Mouse (Mus musculus) gastrocnemius, postnatal 14 days (tissue): ENCODE results near the gene Klhl42. TPM values are rescaled to one million over a fixed set of nuclear protein-coding genes. Genes with fewer than 3 reads are reported as not detected.

Experiments
- DNase-seq: peaks from one replicate; pipeline ENCODE4 v3.0.0; 2021; ENCODE audit warnings: mixed read lengths
- intact Hi-C: fragments of 180-260 bp; cut with DNase I; formaldehyde crosslinking; loops from one replicate; pipeline ENCODE4 v1.15.1; 2025; ENCODE audit warnings: low total_unique reads
- total RNA-seq, 2 experiments: library from RNA; stranded (reverse); gene quantifications; 2 replicates each; pipeline ENCODE4 v1.2.3; 2021

Klhl42 gene
- total RNA-seq, 2 experiments from 2014 or later, result 3.5 to 3.9 TPM

DNA sequence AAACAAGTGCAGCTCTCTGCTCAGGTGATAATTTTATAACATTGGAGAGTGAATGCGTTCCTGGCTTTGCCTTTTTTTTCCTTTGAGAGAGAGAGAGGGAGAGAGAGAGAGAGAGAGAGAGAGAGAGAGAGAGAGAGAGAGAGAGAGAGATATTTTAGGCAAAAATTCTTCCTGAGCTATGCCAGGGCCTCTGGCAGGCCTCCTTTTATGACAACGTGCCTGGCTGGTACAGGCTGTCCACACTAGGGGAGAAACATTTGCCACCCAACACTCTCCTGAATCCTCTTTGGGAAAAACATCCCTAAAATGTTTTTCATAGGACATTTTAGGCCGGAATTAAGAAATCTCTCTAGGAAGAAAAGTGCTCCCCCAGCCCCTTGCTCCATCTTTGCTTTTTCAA is 47.1 kb downstream of the Klhl42 start:
- intact Hi-C loops, result no loop called here
- no peak for DNase-seq

DNA sequence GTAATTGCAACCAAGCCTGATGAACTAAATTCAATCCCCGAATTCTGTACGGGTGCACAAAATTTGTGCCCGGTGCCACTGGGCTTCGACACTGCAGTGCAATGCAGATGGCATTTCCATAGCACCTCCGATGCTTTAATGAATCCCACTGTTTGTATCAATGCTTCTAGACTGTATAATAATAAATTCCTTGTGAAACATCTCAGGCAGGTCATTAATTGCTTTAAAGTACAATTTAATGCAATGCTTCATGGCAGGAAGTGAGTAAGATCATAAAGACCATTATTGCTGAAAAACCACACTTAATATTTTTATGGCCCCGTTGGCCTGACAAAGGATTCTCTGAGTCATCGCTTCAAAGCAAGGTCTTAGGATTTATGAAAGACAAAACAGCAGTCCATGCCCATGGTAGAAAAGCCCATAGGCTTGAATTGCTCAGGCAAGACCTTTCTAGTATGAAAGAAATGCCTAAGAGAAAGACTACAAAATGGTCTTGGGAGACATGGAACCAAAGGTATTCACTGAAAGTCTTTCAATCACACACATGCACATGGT is 49.5 kb downstream of the Klhl42 start:
- intact Hi-C loops, result no loop called here
- no peak for DNase-seq

DNA sequence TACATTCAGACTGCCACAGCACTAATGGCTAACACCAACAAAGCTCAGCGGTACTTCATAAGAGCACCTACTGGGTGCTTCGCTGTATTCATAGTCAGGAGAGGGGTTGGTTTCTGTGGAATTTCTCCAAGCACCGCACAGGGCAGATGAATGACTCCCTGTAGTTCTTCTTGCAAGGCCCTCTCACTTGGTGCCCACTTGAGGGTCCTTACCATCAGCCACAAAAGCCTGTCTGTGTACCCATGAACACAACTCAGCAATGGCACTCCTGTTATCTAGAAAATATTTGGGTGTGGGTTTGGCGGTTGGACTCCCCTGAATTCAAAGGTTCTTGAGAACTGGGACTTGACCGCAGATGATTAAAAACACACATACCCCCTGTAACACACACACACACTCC is 53.5 kb downstream of the Klhl42 start:
- no peak for DNase-seq
- intact Hi-C loops, result no loop called here

DNA sequence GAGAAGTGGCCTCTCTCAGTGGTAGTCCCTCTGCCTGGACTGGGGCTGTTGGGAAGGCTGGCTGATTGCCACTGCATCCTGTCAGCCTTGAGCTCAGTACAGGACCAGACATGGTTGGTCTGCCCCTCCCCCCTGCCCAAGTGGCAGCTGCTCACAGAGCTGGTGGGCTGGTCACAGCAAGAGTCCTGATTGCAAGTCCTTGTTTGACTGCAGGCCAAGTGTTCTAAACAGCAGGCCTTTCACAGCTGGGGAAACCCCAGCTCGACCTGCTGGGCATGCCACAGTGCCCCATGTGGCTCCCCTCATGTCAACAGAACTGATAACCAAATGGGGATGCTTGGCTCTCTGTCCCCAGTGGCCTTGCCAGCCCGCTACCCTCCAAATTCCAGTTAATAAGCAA is 54.1 kb downstream of the Klhl42 start:
- peak; percentile 62 for DNase-seq
- intact Hi-C loops, result no loop called here

DNA sequence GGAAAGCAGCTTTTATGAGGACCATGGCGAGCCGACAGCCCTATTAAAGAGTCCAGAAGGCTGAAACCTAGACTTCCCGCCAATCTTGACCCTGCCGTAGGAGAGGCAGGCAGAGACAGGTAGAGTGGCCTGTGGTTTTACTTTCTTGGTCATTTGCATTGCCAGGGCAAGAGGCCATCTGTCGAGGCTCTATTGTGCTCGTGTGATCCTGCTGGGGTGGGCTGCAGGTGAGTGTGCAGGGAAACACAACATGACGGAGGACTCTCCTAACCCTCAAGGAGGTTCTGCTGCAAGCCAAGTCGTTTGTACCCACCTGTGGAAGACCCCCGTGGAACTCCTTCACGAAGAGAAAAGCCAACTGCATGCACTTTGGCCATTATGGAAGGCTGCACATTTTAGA is 54.6 kb downstream of the Klhl42 start:
- DNase-seq, result no peak
- intact Hi-C loops, result no loop called here

DNA sequence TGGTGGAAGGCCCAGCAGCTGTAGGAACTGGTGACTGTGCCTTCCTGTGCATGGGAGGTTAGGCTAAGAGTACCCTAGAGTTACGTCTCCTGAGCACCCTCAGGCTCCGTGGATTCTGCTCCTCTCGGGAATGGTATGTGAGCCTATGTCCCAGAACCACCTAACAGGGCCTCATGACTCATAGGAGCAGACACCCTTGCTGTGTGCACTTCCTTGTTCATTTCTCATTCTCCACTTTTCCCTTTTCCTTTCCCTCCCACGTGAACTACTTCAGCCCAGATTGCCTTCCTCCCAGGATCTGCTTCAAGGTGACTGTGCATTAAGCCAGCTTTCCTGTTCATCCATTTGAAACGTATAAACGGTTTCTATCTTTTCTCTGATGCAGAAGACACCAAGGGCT is 59.9 kb downstream of the Klhl42 start:
- intact Hi-C loops, result no loop called here

DNA sequence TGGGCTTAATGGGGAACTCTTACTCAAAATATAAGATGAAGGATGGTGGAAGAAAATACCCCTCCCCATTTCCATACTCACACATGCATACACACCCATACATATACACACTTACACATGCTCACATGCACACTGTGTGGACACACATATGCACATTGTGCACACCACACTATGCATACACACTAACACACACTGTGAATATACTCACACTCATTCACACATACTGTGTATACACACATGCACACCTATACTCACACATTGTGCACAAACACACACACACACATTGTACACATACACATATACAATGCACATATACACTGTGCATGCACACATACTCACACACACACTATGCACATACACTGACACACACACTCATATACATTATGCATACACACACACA is 60.7 kb downstream of the Klhl42 start:
- intact Hi-C loops, result no loop called here

More for the DNA sequence above, 59.9 kb downstream of the Klhl42 start:
- DNase-seq, result no peak

DNA sequence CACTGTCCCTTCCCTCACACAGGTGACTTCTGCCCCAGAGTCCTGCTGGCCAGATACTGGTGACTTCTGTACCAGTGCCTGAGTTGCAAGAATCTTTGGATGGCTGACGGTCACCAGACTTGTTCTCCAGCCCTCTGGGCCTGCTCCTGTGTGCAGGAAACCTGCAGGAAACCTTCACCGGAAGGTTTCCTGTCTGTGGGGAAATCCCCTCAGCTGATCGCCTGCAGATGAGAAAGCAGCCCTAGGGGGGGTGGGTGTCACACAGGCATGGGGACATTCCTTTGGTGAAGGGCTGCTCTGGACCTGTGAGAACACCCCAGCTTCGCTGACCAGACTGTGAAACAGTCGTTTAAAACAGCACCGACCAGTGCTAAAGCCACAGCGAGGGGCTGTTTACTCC is 63.9 kb downstream of the Klhl42 start:
- intact Hi-C loops, result no loop called here
- no peak for DNase-seq

More for the DNA sequence above, 60.7 kb downstream of the Klhl42 start:
- no peak for DNase-seq

DNA sequence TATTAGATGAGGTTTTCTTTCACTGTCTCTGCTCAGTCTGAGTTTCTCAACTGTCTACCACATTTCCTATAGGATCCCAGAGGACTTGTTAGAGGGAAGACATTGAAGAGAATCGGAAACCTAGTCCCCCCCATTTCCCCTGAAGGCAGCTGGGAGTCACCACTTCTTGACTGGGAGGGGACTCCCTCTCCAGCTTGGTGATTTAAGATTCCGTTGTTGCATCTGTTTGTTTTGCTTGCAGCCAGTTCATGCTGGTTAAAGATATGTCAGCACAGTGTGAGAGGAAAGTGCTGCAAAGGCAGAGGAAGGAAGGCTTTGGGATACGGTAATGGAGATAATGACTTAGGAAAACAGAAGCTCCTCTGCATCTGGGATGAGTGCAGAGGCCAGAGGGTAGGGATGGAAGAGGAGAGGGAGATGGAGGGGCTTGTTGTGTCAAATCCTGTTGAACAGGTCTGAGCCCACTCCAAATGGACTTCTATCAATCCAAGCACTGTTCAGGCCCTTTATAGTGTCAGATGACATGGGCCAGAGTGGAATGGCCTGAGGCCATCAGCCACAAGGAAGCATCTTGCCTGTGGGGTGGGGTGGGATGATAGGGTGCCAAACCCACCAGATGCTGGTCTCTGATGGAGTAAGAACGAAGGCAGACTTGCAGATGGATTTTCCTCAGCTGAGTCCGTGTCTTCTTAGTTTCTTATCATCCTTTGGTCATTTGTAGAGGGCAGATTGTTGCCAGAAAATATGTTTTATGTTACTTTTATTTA is 70.8 kb downstream of the Klhl42 start:
- intact Hi-C loops, result no loop called here
- peak; percentile 46 for DNase-seq

Other genes starting within 250 kb of the Klhl42 start
- not detected for gene Smco2, start 241.3 kb upstream of the Klhl42 start, total RNA-seq
- 10 to 100 TPM; 43.5 to 49.8 TPM for gene Ppfibp1, start 202.9 kb upstream of the Klhl42 start, total RNA-seq
- not detected for gene 1700034J05Rik, start 137.0 kb upstream of the Klhl42 start, total RNA-seq
- under 1 TPM; 0.27 to 0.53 TPM for gene Rep15, start 58.8 kb upstream of the Klhl42 start, total RNA-seq
- gene Mrps35, start 48.6 kb upstream of the Klhl42 start, total RNA-seq, result 10 to 100 TPM; 50.4 to 56.3 TPM
- gene Mansc4, start 4.3 kb upstream of the Klhl42 start, total RNA-seq, result under 1 TPM in 1 of 2 experiments, not detected in 1; 0.18 TPM
- gene Pthlh, start 172.8 kb downstream of the Klhl42 start, total RNA-seq, result 1 to 10 TPM in 1 of 2 experiments, under 1 TPM in 1; 0.33 to 3.3 TPM